Mouse (Mus musculus) frontal cortex, adult (tissue): ENCODE measurements at regions not wholly inside any gene's neighbourhood (a gene's known extent, or its start where the extent isn't known, plus 50 kb on each side); places are given as distances from the start of the nearest gene placed in this dataset.
A peak's percentile ranks its signal among the peaks of the same experiment; 100 is the strongest.
"Not testable (repeated sequence)": the region's sequence is repeated elsewhere in the genome, so short reads cannot be mapped to it uniquely, and the experiment has no call there.

Experiments
- ATAC-seq: cut with Nextera tagmentation; 2 replicates; pipeline ENCODE4 v1.9.2; 2017; ENCODE audit warnings: mild to moderate bottlenecking, moderate library complexity, mixed read lengths; ENCODE audit not compliant: low TSS enrichment

DNA sequence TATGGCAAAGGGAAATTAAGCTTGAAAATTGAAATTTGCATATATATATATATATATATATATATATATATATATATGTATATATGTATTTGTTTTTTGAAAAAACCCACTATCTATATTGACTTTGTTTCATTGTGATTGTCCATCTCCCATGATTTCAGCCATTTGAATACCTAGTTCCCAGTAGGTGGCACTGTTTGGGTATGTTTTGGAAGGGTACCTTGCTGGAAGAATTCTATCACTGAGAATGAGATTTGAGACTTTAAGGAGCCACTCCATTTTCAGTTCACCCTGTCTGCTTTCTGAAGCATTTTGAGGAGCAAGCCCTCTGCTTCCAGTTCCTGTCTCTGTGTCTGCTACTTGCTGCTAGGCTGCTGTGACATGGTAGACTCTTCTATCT is 72.8 kb upstream of the Ugt8a start:
- ATAC-seq = no peak

DNA sequence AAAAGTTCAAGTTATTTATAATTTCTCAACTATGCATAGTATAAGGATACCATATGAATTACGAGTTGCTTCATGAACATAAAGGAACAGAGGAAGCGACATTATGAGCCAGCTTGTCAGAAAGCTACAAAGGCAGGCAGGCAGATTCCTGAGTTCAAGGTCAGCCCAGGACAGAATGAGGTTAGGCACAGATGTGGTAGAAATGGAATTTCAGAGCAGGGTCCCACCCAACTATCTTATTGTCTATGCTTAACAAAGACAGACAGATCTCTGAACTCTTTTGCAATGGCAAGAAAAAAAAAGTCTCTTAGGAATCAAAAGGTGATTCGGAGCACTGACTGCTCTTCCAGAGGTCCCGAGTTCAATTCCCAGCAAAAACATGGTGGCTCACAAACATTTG is 77.7 kb upstream of the Ugt8a start:
- ATAC-seq = no peak

- ATAC-seq = no peak
These were observed 105.9 kb upstream of the Ugt8a start for GRCm38 (mm10) chr3:126044327-126044726.

GRCm38 (mm10) chr3:126044861-126045260 is 106.4 kb upstream of the Ugt8a start:
- no peak; the same call in 1 of the 2 replicates for ATAC-seq

GRCm38 (mm10) chr3:126045992-126046786 is 107.8 kb upstream of the Ugt8a start:
- peak; percentile 72 for ATAC-seq

DNA sequence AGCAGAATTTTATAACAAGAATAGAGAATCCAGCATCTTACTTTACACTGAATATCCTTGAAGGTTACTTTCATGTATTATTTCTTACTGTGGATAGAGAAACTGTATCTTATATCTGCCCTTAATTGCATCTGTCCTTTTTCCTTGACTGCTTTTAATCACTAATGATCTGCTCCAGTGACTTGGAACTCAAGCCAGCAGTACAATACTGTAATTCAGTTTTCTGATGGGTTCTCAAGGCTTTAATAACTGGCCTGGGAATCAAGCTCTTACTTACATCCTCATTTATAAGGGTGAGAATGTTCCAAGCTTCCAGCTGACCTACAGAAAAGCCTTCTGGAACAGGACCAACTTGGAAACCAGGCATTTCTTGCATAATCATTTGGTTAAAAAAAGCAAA is 120.2 kb upstream of the Ugt8a start:
- no peak for ATAC-seq

DNA sequence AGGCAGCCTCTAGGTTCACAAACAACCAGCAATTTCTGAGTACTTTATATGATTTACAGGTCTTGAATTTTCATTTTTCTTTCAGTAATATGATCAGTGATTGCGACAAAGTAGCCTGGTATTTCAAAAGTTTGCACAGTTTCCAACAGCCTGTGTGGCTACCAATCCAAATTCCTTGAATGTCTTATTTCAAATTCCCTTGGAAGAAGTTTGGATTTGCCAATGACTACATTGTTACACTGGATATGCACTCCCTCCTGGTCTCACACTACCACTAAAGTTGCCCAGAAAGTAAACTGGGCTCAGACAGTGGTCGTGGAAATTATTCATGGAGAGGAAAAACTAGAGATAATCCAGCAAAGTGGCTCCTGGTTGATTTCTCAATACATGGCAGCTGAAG is 166.7 kb upstream of the Ugt8a start:
- ATAC-seq = no peak

DNA sequence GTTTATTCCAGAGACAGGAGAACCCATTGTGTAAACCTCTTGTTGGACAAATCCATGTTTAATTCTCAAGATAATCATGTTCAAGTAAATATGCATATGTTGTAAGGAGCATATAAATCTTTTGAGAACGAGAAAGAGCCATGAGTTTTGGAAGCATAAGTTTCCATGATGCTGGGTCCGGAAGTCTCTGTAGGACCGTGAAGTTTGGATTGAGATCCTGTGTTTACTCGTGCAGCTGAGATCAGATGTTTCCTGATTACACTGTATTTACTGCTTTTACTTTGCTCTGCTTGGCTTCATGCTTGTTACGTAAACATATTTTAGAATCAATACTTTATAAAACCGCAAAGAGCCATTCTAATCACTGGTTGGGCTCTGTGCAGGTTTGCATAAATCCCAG is 171.0 kb upstream of the Ugt8a start:
- ATAC-seq = no peak

GRCm38 (mm10) chr3:126117849-126118248 is 179.4 kb upstream of the Ugt8a start:
- ATAC-seq = no peak

- ATAC-seq = no peak
These were observed 184.2 kb upstream of the Ugt8a start for GRCm38 (mm10) chr3:126122323-126123259.

- no peak for ATAC-seq
These were observed 196.9 kb upstream of the Arsj start for GRCm38 (mm10) chr3:126166542-126166941.

DNA sequence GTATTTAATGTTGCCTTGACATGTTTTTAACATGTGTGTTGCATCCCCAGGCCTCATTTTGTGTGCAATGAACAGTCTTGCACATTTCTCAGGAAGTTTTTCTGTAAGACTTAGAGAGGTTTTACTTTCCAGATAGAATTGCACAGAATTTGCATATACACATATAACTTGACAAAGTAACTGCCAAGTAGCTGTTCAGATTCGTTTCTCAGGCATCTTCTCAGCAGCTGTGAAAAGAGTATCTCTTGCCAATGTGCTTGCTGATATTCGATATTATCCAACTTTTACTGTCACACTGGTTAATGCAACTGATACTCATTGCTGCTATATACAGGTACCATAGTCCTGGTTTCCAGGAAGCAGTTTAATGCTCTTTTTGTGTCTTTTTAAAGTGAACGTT is 154.5 kb upstream of the Arsj start:
- peak; percentile 85; the same call in 1 of the 2 replicates for ATAC-seq

- ATAC-seq = no peak
These were observed 153.3 kb upstream of the Arsj start for GRCm38 (mm10) chr3:126210226-126210625.

DNA sequence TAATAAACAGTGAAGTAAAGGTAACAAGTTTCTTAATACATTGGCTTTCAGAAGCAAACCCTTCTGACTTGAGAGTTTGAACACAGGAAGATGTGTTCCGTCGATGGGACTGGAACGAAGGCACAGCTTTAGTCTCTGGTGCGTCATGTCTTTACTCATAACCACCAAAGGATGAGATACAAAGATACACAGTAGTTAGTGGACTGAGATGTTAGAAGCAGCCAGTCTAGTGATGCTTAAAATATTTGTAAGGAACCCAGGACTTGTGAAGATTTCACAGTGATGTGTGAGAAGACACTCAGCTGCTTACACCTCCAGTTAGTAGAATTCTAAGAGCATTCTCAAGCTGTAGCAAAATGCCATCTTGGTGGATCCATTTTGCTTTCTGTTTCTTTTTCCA is 135.9 kb upstream of the Arsj start:
- peak; percentile 92 for ATAC-seq

- ATAC-seq = peak; percentile 93
These were observed 117.7 kb upstream of the Arsj start for GRCm38 (mm10) chr3:126245834-126246233.

GRCm38 (mm10) chr3:126261270-126261669 is 102.2 kb upstream of the Arsj start:
- ATAC-seq = peak; percentile 69; the same call in 1 of the 2 replicates

DNA sequence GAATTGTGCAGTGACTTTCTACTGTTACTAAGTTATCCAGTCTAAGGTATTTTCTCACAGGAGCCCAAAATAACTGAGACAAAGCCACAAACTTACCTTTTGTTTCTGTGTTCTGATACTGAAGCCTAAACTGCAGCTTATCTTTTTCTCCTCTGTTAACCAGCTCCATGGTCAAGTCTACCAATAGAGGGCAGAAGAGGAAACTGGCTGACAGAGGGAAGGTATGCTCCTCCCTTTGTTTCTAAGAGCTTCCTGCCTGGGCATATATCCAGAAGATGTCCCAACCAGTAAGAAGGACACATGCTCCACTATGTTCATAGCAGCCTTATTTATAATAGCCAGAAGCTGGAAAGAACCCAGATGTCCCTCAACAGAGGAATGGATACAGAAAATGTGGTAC is 91.5 kb upstream of the Arsj start:
- ATAC-seq = not testable (repeated sequence)

GRCm38 (mm10) chr3:126273566-126273965 is 89.9 kb upstream of the Arsj start:
- ATAC-seq = no peak

- peak; percentile 84 for ATAC-seq
These were observed 87.3 kb upstream of the Arsj start for GRCm38 (mm10) chr3:126276008-126276700.

GRCm38 (mm10) chr3:126284294-126285090 is 79.0 kb upstream of the Arsj start:
- no peak for ATAC-seq

DNA sequence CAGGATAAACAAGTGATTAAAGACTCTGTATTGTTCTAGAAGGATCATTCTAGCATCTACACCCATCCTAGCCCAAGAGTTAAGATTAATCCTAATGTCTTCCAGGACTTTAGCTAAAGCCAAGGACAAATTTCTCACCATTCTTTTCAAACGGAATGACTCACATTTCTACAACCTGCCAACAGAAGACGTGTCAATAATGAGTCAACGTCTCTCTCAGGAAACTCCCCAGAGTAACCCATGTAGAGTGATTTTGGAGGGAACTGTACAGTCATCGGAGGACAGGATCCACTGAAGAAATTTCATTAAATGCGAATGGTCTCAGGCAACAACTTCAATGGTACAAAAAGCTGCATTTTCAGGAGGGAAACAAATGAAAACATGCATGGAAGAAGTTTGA is 71.2 kb upstream of the Arsj start:
- ATAC-seq = no peak
